Mouse (Mus musculus): ENCODE data around the gene 4930578G10Rik. TPM values are rescaled to one million over a fixed set of nuclear protein-coding genes. Genes with fewer than 3 reads are reported as not detected.
A peak's percentile ranks its signal among the peaks of the same experiment; 100 is the strongest.

Gene 4930578G10Rik
- polyA plus RNA-seq, 1 experiment from 2014 or later: 1.1 TPM

GRCm38 (mm10) chr4:42876586-42877291 lies 141.4 kb downstream of the 4930578G10Rik start:
- no peak overlapping the region for H3K4me2 ChIP-seq (replicated peaks)
- H3K4me1 ChIP-seq: no peaks in the 10 kb centered on the region
- H3K9me3 ChIP-seq (replicated peaks): no peaks in the 10 kb centered on the region
- 0 out of 2 replicates have a peak, but pooled peaks cover 2% of the 10 kb centered on the region for H3K27me3 ChIP-seq
- H3K9ac ChIP-seq: no peak overlapping the region; the same call in 1 of the 2 replicates
- ATAC-seq (ENCODE audit: low FRiP score): peak; percentile 88
- no peak overlapping the region for H3K27ac ChIP-seq
- WGBS: 29% methylated on average over 5 of the region's 5 CpGs
- H3K36me3 ChIP-seq: no peaks in the 10 kb centered on the region
- no peak overlapping the region for H3K4me3 ChIP-seq

- WGBS: 80% methylated on average over 2 of the region's 2 CpGs
- Histone ChIP-seq H3K4me1 (no peaks in the 10 kb centered on the region), H3K36me3 (no peaks in the 10 kb centered on the region)
Observed at GRCm38 (mm10) chr4:42877657-42878056, 142.3 kb downstream of the 4930578G10Rik start.

GRCm38 (mm10) chr4:42879829-42880676 lies 144.7 kb downstream of the 4930578G10Rik start:
- no peak overlapping the region for H3K9ac ChIP-seq
- no peak overlapping the region for H3K27ac ChIP-seq
- no peak overlapping the region for H3K4me3 ChIP-seq
- no peaks in the 10 kb centered on the region for H3K36me3 ChIP-seq
- no peaks in the 10 kb centered on the region for H3K9me3 ChIP-seq (replicated peaks)
- 0 out of 2 replicates have a peak, but pooled peaks cover 2% of the 10 kb centered on the region for H3K27me3 ChIP-seq
- WGBS: 83% methylated on average over 16 of the region's 16 CpGs
- no peak for ATAC-seq (ENCODE audit: low FRiP score)
- H3K4me1 ChIP-seq: no peaks in the 10 kb centered on the region
- no peak overlapping the region for H3K4me2 ChIP-seq (replicated peaks)

More at GRCm38 (mm10) chr4:42877657-42878056, 142.3 kb downstream of the 4930578G10Rik start:
- Histone ChIP-seq H3K27me3 (0 out of 2 replicates have a peak, but pooled peaks cover 2% of the 10 kb centered on the region), H3K9me3 (replicated peaks) (no peaks in the 10 kb centered on the region), H3K27ac (no peak overlapping the region), H3K4me3 (no peak overlapping the region), H3K4me2 (replicated peaks) (no peak overlapping the region), H3K9ac (no peak overlapping the region)
- ATAC-seq (ENCODE audit: low FRiP score): no peak

GRCm38 (mm10) chr4:42880677-42880948 lies 145.3 kb downstream of the 4930578G10Rik start:
- H3K9ac ChIP-seq: no peak overlapping the region
- no peak overlapping the region for H3K4me3 ChIP-seq
- 65% methylated on average over 1 of the region's 1 CpGs for WGBS
- H3K4me2 ChIP-seq (replicated peaks): no peak overlapping the region
- no peaks in the 10 kb centered on the region for H3K36me3 ChIP-seq
- no peaks in the 10 kb centered on the region for H3K4me1 ChIP-seq
- H3K9me3 ChIP-seq (replicated peaks): no peaks in the 10 kb centered on the region
- no peak overlapping the region for H3K27ac ChIP-seq
- ATAC-seq (ENCODE audit: low FRiP score): no peak
- H3K27me3 ChIP-seq: 0 out of 2 replicates have a peak, but pooled peaks cover 2% of the 10 kb centered on the region

GRCm38 (mm10) chr4:42886926-42887325 lies 151.6 kb downstream of the 4930578G10Rik start:
- H3K4me3 ChIP-seq: no peak overlapping the region
- 91% methylated on average over 6 of the region's 6 CpGs for WGBS
- H3K27me3 ChIP-seq: no peaks in the 10 kb centered on the region
- no peaks in the 10 kb centered on the region for H3K9me3 ChIP-seq (replicated peaks)
- H3K27ac ChIP-seq: no peak overlapping the region
- ATAC-seq (ENCODE audit: low FRiP score): no peak
- H3K4me2 ChIP-seq (replicated peaks): no peak overlapping the region
- no peaks in the 10 kb centered on the region for H3K36me3 ChIP-seq
- no peak overlapping the region for H3K9ac ChIP-seq
- no peaks in the 10 kb centered on the region for H3K4me1 ChIP-seq

- Histone ChIP-seq H3K4me1 (no peaks in the 10 kb centered on the region), H3K27me3 (no peaks in the 10 kb centered on the region), H3K4me3 (no peak overlapping the region), H3K27ac (no peak overlapping the region), H3K9ac (no peak overlapping the region), H3K9me3 (replicated peaks) (no peaks in the 10 kb centered on the region), H3K4me2 (replicated peaks) (no peak overlapping the region), H3K36me3 (no peaks in the 10 kb centered on the region)
- no peak for ATAC-seq (ENCODE audit: low FRiP score)
- 95% methylated on average over 6 of the region's 6 CpGs for WGBS
Observed at GRCm38 (mm10) chr4:42888806-42889205, 153.5 kb downstream of the 4930578G10Rik start.

- H3K27me3 ChIP-seq: no peaks in the 10 kb centered on the region
- WGBS: 65% methylated on average over 7 of the region's 7 CpGs
- no peaks in the 10 kb centered on the region for H3K36me3 ChIP-seq
Observed at GRCm38 (mm10) chr4:42891176-42891575, 155.8 kb downstream of the 4930578G10Rik start.

GRCm38 (mm10) chr4:42895118-42895517 lies 159.8 kb downstream of the 4930578G10Rik start:
- H3K9ac ChIP-seq: no peak overlapping the region
- no peak for ATAC-seq (ENCODE audit: low FRiP score)
- 47% methylated on average over 7 of the region's 7 CpGs for WGBS
- H3K27ac ChIP-seq: no peak overlapping the region
- H3K4me2 ChIP-seq (replicated peaks): no peak overlapping the region
- no peak overlapping the region for H3K4me3 ChIP-seq
- H3K4me1 ChIP-seq: no peaks in the 10 kb centered on the region; the same call in 1 of the 2 replicates
- no peaks in the 10 kb centered on the region for H3K9me3 ChIP-seq (replicated peaks)
- no peaks in the 10 kb centered on the region for H3K27me3 ChIP-seq
- no peaks in the 10 kb centered on the region for H3K36me3 ChIP-seq

More at GRCm38 (mm10) chr4:42891176-42891575, 155.8 kb downstream of the 4930578G10Rik start:
- H3K9ac ChIP-seq: no peak overlapping the region
- no peak overlapping the region for H3K27ac ChIP-seq
- H3K4me3 ChIP-seq: no peak overlapping the region
- H3K9me3 ChIP-seq (replicated peaks): no peaks in the 10 kb centered on the region
- no peaks in the 10 kb centered on the region; the same call in 1 of the 2 replicates for H3K4me1 ChIP-seq
- ATAC-seq (ENCODE audit: low FRiP score): no peak
- H3K4me2 ChIP-seq (replicated peaks): no peak overlapping the region

Other genes starting within 250 kb of the 4930578G10Rik start
- gene Fam205a2, start 207.4 kb upstream of the 4930578G10Rik start, polyA plus RNA-seq (2016; fragmentation: Nextera tagmentation; extraction: Ambion mirVana): 0.05 TPM in 1 of 2 replicates, not detected in the other
- not detected in 2 replicates for gene Gm10591, start 123.3 kb upstream of the 4930578G10Rik start, polyA plus RNA-seq (2016; fragmentation: Nextera tagmentation; extraction: Ambion mirVana)
- gene Gm2564, start 105.8 kb upstream of the 4930578G10Rik start, polyA plus RNA-seq (2016; fragmentation: Nextera tagmentation; extraction: Ambion mirVana): not detected in 2 replicates
- not detected in 2 replicates for gene Ccl27b, start 80.3 kb upstream of the 4930578G10Rik start, polyA plus RNA-seq (2016; fragmentation: Nextera tagmentation; extraction: Ambion mirVana)
- not detected in 2 replicates for gene Il11ra2, start 73.7 kb upstream of the 4930578G10Rik start, polyA plus RNA-seq (2016; fragmentation: Nextera tagmentation; extraction: Ambion mirVana)
- gene Ccl19, start 21.0 kb downstream of the 4930578G10Rik start, polyA plus RNA-seq (2016; fragmentation: Nextera tagmentation; extraction: Ambion mirVana): not detected in 2 replicates
- gene Ccl21a, start 38.4 kb downstream of the 4930578G10Rik start, polyA plus RNA-seq (2016; fragmentation: Nextera tagmentation; extraction: Ambion mirVana): 4.1 and 5.5 TPM in 2 replicates
- 0.05 and 0.21 TPM in 2 replicates for gene Fam205a1, start 118.3 kb downstream of the 4930578G10Rik start, polyA plus RNA-seq (2016; fragmentation: Nextera tagmentation; extraction: Ambion mirVana)
- 0.31 and 0.48 TPM in 2 replicates for gene Gm12394, start 121.2 kb downstream of the 4930578G10Rik start, polyA plus RNA-seq (2016; fragmentation: Nextera tagmentation; extraction: Ambion mirVana)
- gene Fam205c, start 138.7 kb downstream of the 4930578G10Rik start, polyA plus RNA-seq (2016; fragmentation: Nextera tagmentation; extraction: Ambion mirVana): 1.9 and 2.4 TPM in 2 replicates
- gene Phf24, start 181.1 kb downstream of the 4930578G10Rik start, polyA plus RNA-seq (2016; fragmentation: Nextera tagmentation; extraction: Ambion mirVana): 7.9 TPM in 2 replicates
- gene Dnajb5, start 214.3 kb downstream of the 4930578G10Rik start, polyA plus RNA-seq (2016; fragmentation: Nextera tagmentation; extraction: Ambion mirVana): 32.4 and 37.4 TPM in 2 replicates
- 0.61 and 1.2 TPM in 2 replicates for gene 1700022I11Rik, start 234.1 kb downstream of the 4930578G10Rik start, polyA plus RNA-seq (2016; fragmentation: Nextera tagmentation; extraction: Ambion mirVana)